Mouse (Mus musculus) NIH3T3 (cell line): Measurements from ENCODE around the gene Arid2.
"Not testable (repeated sequence)": the region's sequence is repeated elsewhere in the genome, so short reads cannot be mapped to it uniquely, and the experiment has no call there.

Experiments used
- DNase-seq: peaks from one replicate; pipeline ENCODE4 v3.0.0-alpha.2; 2012; ENCODE audit warnings: low read depth

Gene Arid2

GRCm38 (mm10) chr15:96287369-96287975 lies at the start of gene Arid2:
Gene Arid2, plus strand, starts transcription at chr15:96287518.
- DNase-seq: peak; percentile 85

- DNase-seq: no peak
These were observed 49.2 kb upstream of the Arid2 start for GRCm38 (mm10) chr15:96238071-96238470.

GRCm38 (mm10) chr15:96244171-96244570 lies 43.1 kb upstream of the Arid2 start:
- DNase-seq: no peak

- not testable (repeated sequence) for DNase-seq
These were observed 42.6 kb upstream of the Arid2 start for GRCm38 (mm10) chr15:96244715-96245114.

GRCm38 (mm10) chr15:96253827-96254226 lies 33.5 kb upstream of the Arid2 start:
- DNase-seq: no peak

GRCm38 (mm10) chr15:96254356-96254755 lies 33.0 kb upstream of the Arid2 start:
- no peak for DNase-seq

GRCm38 (mm10) chr15:96257781-96258180 lies 29.5 kb upstream of the Arid2 start:
- no peak for DNase-seq

- no peak for DNase-seq
These were observed 22.7 kb upstream of the Arid2 start for GRCm38 (mm10) chr15:96264614-96265013.

- no peak for DNase-seq
These were observed 19.4 kb upstream of the Arid2 start for GRCm38 (mm10) chr15:96267933-96268332.

- no peak for DNase-seq
These were observed 18.7 kb upstream of the Arid2 start for GRCm38 (mm10) chr15:96268610-96269009.

- DNase-seq: no peak
These were observed 17.9 kb upstream of the Arid2 start for GRCm38 (mm10) chr15:96269402-96269801.

- peak; percentile 23 for DNase-seq
These were observed 16.9 kb upstream of the Arid2 start for GRCm38 (mm10) chr15:96270272-96270880.

GRCm38 (mm10) chr15:96272356-96272755 lies 15.0 kb upstream of the Arid2 start:
- DNase-seq: peak; percentile 22

- no peak for DNase-seq
These were observed 13.0 kb upstream of the Arid2 start for GRCm38 (mm10) chr15:96274341-96274740.

GRCm38 (mm10) chr15:96275198-96275597 lies 12.1 kb upstream of the Arid2 start:
- no peak for DNase-seq

- DNase-seq: no peak
These were observed 11.4 kb upstream of the Arid2 start for GRCm38 (mm10) chr15:96275810-96276493.

- DNase-seq: no peak
These were observed 10.3 kb upstream of the Arid2 start for GRCm38 (mm10) chr15:96277061-96277460.

- DNase-seq: no peak
These were observed 6.1 kb upstream of the Arid2 start for GRCm38 (mm10) chr15:96281236-96281635.

- no peak for DNase-seq
These were observed 4.2 kb upstream of the Arid2 start for GRCm38 (mm10) chr15:96283141-96283540.

GRCm38 (mm10) chr15:96283920-96284431 lies 3.3 kb upstream of the Arid2 start:
- DNase-seq: peak; percentile 71

GRCm38 (mm10) chr15:96284711-96285322 lies 2.5 kb upstream of the Arid2 start:
- peak; percentile 67 for DNase-seq

GRCm38 (mm10) chr15:96285323-96286014 lies 1.8 kb upstream of the Arid2 start:
- DNase-seq: peak; percentile 96
